Mouse (Mus musculus) hematopoietic multipotent progenitor cell, adult 10-12 weeks (in vitro differentiated cells): Measurements from ENCODE around the gene Primpol. TPM values are rescaled to one million over a fixed set of nuclear protein-coding genes. Genes with fewer than 3 reads are reported as not detected.

Source experiments
- polyA plus RNA-seq: library from polyadenylated mRNA; stranded (reverse); fragments of >175 nt; gene quantifications from 2 replicates; pipeline ENCODE4 v1.2.3, GENCODE M21; 2012; ENCODE audit warnings: low replicate concordance

The Primpol gene
- 0.43 and 1.6 TPM in 2 replicates for polyA plus RNA-seq

DNA sequence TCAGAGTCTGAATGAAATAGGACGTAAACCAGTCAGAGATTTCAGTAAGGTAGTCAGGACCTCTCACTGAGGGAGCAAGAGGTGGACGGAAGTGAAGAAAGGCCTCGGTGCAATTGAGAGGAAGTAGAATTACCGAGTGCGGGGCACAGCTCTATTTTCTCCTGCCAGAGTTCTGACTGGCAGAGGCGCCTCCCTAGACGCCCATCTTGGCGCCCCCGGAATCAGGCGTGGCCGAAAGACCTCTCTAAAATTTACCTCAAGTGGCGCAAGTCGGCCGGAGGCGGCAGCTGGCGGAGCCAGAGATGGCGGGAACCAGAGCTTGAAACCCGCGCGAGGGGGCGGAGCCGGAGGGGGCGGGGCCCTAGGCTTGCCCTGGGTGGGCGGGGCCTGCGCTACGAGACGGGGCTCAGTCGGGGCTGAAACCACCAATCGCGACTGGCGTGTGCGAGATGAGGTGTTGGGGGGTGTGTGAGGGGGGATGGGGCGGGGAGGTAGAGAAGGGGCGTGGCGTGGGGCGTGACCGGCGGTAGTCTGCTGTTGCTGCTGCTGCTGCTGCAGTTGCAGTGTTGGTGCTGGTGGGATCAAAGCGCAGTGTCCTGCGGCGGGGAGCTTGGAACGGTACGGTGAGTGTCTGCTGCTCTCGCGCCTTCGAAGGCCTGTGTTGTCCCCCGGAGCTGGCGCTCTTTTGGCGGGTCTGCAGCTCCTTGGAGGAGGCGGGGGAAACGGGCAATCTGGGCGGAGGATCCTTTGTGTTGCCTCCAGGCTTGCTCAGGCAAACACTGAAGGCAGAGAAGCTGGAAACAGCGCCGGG, at the start of gene Primpol, which contains the start of gene Casp3:
Gene Primpol (minus strand): TSS at position 334 of the 811 bp plus-strand sequence.
Gene Casp3 (plus strand): TSS at position 413 of the 811 bp plus-strand sequence.

GRCm38 (mm10) chr8:46551615-46552440, 65.2 kb downstream of the Primpol start, which contains the start of gene Cenpu:
Gene Cenpu, plus strand, starts transcription at chr8:46552028.

Other genes starting within 250 kb of the Primpol start
- gene Acsl1, start 146.2 kb downstream of the Primpol start, polyA plus RNA-seq: 5.5 and 13.4 TPM in 2 replicates
- gene Cenpu, start 65.2 kb downstream of the Primpol start, polyA plus RNA-seq: 1.4 and 2.7 TPM in 2 replicates
- gene Casp3, start 79 bp upstream of the Primpol start, polyA plus RNA-seq: 1.5 and 8.6 TPM in 2 replicates
- gene Irf2, start 122.5 kb upstream of the Primpol start, polyA plus RNA-seq: 34.2 and 85.6 TPM in 2 replicates